Mouse (Mus musculus) pancreas, adult 10 weeks (tissue): ENCODE results near the gene Lhfpl2. TPM values are rescaled to one million over a fixed set of nuclear protein-coding genes. Genes with fewer than 3 reads are reported as not detected.

Experiments
- polyA plus RNA-seq: library from polyadenylated mRNA; stranded (reverse); fragments of 350-450 nt; fragmentation: Illumina TruSeq; extraction: RNeasy Lipid Tissue Mini Kit (QIAGEN cat#74804); gene quantifications from one replicate; pipeline ENCODE4 v1.2.3, GENCODE M21; 2015; ENCODE audit warnings: low read depth, low replicate concordance; ENCODE audit not compliant: insufficient read depth

Gene Lhfpl2
- 3.3 TPM for polyA plus RNA-seq

GRCm38 (mm10) chr13:94057563-94058560 is at the start of gene Lhfpl2:
TSS of gene Lhfpl2 (plus strand) at chr13:94057796.

Other genes with a start within 250 kb of the Lhfpl2 start
- 6.1 TPM for gene Scamp1, start 228.1 kb downstream of the Lhfpl2 start, polyA plus RNA-seq